Mouse (Mus musculus): ENCODE measurements around the gene Dalrd3.

DNA sequence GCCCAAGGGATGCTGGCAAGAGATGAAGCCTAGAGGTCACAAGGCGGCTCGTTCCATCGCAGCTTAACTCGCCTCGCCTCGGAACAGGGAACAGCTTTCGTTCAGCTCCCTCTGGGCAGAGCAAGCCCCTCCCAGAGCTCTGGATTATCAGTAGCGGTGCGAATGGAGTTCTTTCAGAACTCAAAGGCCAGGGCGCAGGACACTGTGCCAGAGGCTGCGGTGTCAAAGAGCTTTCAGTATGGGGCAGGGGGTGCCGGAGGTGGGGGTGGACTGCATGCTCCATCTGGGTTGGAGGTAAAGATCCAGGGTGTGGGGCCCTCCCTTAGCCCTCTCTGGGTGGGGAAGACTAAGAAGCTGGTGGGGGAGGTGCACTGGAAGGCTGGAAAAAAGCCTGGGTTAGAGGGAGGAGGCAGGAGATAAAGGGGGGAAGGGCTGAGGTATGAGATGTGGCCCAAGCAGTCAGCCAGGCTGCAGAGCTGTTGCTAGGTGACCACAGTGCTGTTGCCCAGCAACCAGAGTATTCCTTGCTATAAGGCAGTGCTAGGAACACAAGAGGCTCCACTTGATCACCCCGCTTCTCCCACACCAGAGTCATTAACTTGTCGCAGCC, 18.0 kb downstream of the Dalrd3 start:
- TF ChIP-seq CTCF (IDR thresholded peaks at IDR 0.05; ENCODE audit: insufficient read depth, low read depth, low read length) (peak; percentile 13; the same call in 1 of the 2 replicates), POLR2A (IDR thresholded peaks at IDR 0.05; ENCODE audit: insufficient read depth, low read depth, low read length) (no peak)
